Mouse (Mus musculus) kidney, embryonic 14.5 days (tissue): ENCODE measurements around the gene Cd8a. TPM values are rescaled to one million over a fixed set of nuclear protein-coding genes. Genes with fewer than 3 reads are reported as not detected.

Experiments used
- ATAC-seq: fragments of 200-750 bp; cut with Nextera tagmentation; 2 replicates; pipeline ENCODE4 v1.8.0; 2017; ENCODE audit warnings: moderate number of reproducible peaks, mild to moderate bottlenecking, moderate TSS enrichment, moderate library complexity; ENCODE audit not compliant: low FRiP score, low TSS enrichment
- H3K27ac ChIP-seq: fragments of 300-500 bp; sonication (generic); 2 replicates; pipeline ENCODE4 v1.5.1; 2014; ENCODE audit warnings: low read depth, mild to moderate bottlenecking, low read length, moderate library complexity, mixed read lengths
- H3K27me3 ChIP-seq: fragments of 300-500 bp; sonication (generic); 2 replicates; pipeline ENCODE4 v1.6.1; 2014; ENCODE audit warnings: mild to moderate bottlenecking, low read length; ENCODE audit not compliant: control insufficient read depth, insufficient read depth
- H3K36me3 ChIP-seq: fragments of 300-500 bp; sonication (generic); 2 replicates; pipeline ENCODE4 v1.6.1; 2014; ENCODE audit warnings: low read length, mixed read lengths; ENCODE audit not compliant: control insufficient read depth, insufficient read depth
- H3K4me1 ChIP-seq: fragments of 300-500 bp; sonication (generic); 2 replicates; pipeline ENCODE4 v1.6.1; 2014; ENCODE audit warnings: low read length, mixed read lengths; ENCODE audit not compliant: control insufficient read depth, insufficient read depth
- H3K4me2 ChIP-seq: fragments of 300-500 bp; sonication (generic); replicated peaks from 2 replicates; pipeline ENCODE4 v1.6.1; 2014; ENCODE audit warnings: low read depth, mild to moderate bottlenecking, low read length
- H3K4me3 ChIP-seq: fragments of 300-500 bp; sonication (generic); 2 replicates; pipeline ENCODE4 v1.5.1; 2014; ENCODE audit warnings: mild to moderate bottlenecking, low read length
- H3K9ac ChIP-seq: fragments of 300-500 bp; sonication (generic); 2 replicates; pipeline ENCODE4 v1.6.1; 2014; ENCODE audit warnings: low read depth, mild to moderate bottlenecking, low read length, moderate library complexity
- H3K9me3 ChIP-seq: fragments of 300-500 bp; sonication (generic); 2 replicates; pipeline ENCODE4 v1.6.1; 2016; ENCODE audit warnings: low read length; ENCODE audit not compliant: control insufficient read depth
- WGBS: fragments of 180-500 bp; shearing (Covaris S2); extraction: QIAGEN DNeasy Blood & Tissue Kit; methylation state at CpG from one replicate; pipeline ENCODE4 v1.1.7; 2014; 5-methylcytosine and 5-hydroxymethylcytosine counted together
- polyA plus RNA-seq: library from polyadenylated mRNA; unstranded; fragments of >200 nt; fragmentation: Nextera tagmentation; extraction: Ambion mirVana; gene quantifications from 2 replicates; pipeline ENCODE4 v1.2.1, GENCODE M21; 2014

The Cd8a gene
- polyA plus RNA-seq, 1 experiment from 2014 or later, result not detected

GRCm38 (mm10) chr6:71360221-71360620, 13.0 kb upstream of the Cd8a start:
- Histone ChIP-seq H3K4me3 (no peak overlapping the region), H3K9ac (no peak overlapping the region), H3K4me1 (0 out of 2 replicates have a peak, but pooled peaks cover 3% of the 10 kb centered on the region), H3K9me3 (no peaks in the 10 kb centered on the region), H3K4me2 (no peak overlapping the region), H3K36me3 (no peaks in the 10 kb centered on the region), H3K27ac (no peak overlapping the region), H3K27me3 (no peaks in the 10 kb centered on the region)
- 86% methylated on average over 4 of the region's 4 CpGs for WGBS
- no peak for ATAC-seq

GRCm38 (mm10) chr6:71360751-71361150, 12.5 kb upstream of the Cd8a start:
- Histone ChIP-seq H3K9ac (no peak overlapping the region), H3K4me2 (no peak overlapping the region), H3K36me3 (no peaks in the 10 kb centered on the region), H3K27me3 (no peaks in the 10 kb centered on the region), H3K9me3 (no peaks in the 10 kb centered on the region), H3K27ac (no peak overlapping the region), H3K4me1 (0 out of 2 replicates have a peak, but pooled peaks cover 3% of the 10 kb centered on the region), H3K4me3 (no peak overlapping the region)
- 68% methylated on average over 5 of the region's 5 CpGs for WGBS
- ATAC-seq, result no peak

GRCm38 (mm10) chr6:71361156-71361670, 12.0 kb upstream of the Cd8a start:
- 67% methylated on average over 10 of the region's 10 CpGs for WGBS
- Histone ChIP-seq H3K4me1 (0 out of 2 replicates have a peak, but pooled peaks cover 3% of the 10 kb centered on the region), H3K27me3 (no peaks in the 10 kb centered on the region), H3K4me2 (no peak overlapping the region), H3K36me3 (no peaks in the 10 kb centered on the region), H3K4me3 (no peak overlapping the region), H3K27ac (no peak overlapping the region), H3K9me3 (no peaks in the 10 kb centered on the region), H3K9ac (no peak overlapping the region)
- 0 out of 2 replicates have a peak, but pooled peaks have one; percentile 35 for ATAC-seq

- Histone ChIP-seq H3K4me2 (no peak overlapping the region), H3K27ac (no peak overlapping the region), H3K9me3 (no peaks in the 10 kb centered on the region), H3K27me3 (no peaks in the 10 kb centered on the region), H3K9ac (no peak overlapping the region), H3K36me3 (no peaks in the 10 kb centered on the region), H3K4me3 (no peak overlapping the region), H3K4me1 (0 out of 2 replicates have a peak, but pooled peaks cover 3% of the 10 kb centered on the region)
- 80% methylated on average over 2 of the region's 2 CpGs for WGBS
- ATAC-seq, result no peak
Measured at GRCm38 (mm10) chr6:71363995-71364394, 9.2 kb upstream of the Cd8a start.

- no peak overlapping the region for H3K9ac ChIP-seq
- H3K4me2 ChIP-seq, result no peak overlapping the region
- H3K27me3 ChIP-seq, result no peaks in the 10 kb centered on the region
- no peak for ATAC-seq
- H3K4me1 ChIP-seq, result no peaks in the 10 kb centered on the region
- 88% methylated on average over 6 of the region's 6 CpGs for WGBS
- no peak overlapping the region for H3K4me3 ChIP-seq
- no peak overlapping the region for H3K27ac ChIP-seq
- H3K36me3 ChIP-seq, result no peaks in the 10 kb centered on the region
- H3K9me3 ChIP-seq, result no peaks in the 10 kb centered on the region
Measured at GRCm38 (mm10) chr6:71369416-71369815, 3.8 kb upstream of the Cd8a start.

GRCm38 (mm10) chr6:71371085-71371605, 2.1 kb upstream of the Cd8a start:
- Histone ChIP-seq H3K4me3 (no peak overlapping the region), H3K9me3 (no peaks in the 10 kb centered on the region), H3K9ac (no peak overlapping the region), H3K4me1 (no peaks in the 10 kb centered on the region), H3K27ac (no peak overlapping the region), H3K4me2 (no peak overlapping the region), H3K36me3 (no peaks in the 10 kb centered on the region), H3K27me3 (no peaks in the 10 kb centered on the region)
- WGBS, result 80% methylated on average over 5 of the region's 5 CpGs
- ATAC-seq, result no peak

GRCm38 (mm10) chr6:71372041-71372720, 1.0 kb upstream of the Cd8a start:
- Histone ChIP-seq H3K36me3 (no peaks in the 10 kb centered on the region), H3K9me3 (no peaks in the 10 kb centered on the region), H3K4me3 (no peak overlapping the region), H3K4me1 (no peaks in the 10 kb centered on the region), H3K4me2 (no peak overlapping the region), H3K9ac (no peak overlapping the region), H3K27me3 (no peaks in the 10 kb centered on the region), H3K27ac (no peak overlapping the region)
- 87% methylated on average over 5 of the region's 5 CpGs for WGBS
- no peak for ATAC-seq

GRCm38 (mm10) chr6:71374311-71374829, 1.1 kb downstream of the Cd8a start:
- Histone ChIP-seq H3K9ac (no peak overlapping the region), H3K27me3 (no peaks in the 10 kb centered on the region), H3K4me2 (no peak overlapping the region), H3K4me1 (no peaks in the 10 kb centered on the region), H3K36me3 (no peaks in the 10 kb centered on the region), H3K9me3 (no peaks in the 10 kb centered on the region), H3K4me3 (no peak overlapping the region), H3K27ac (no peak overlapping the region)
- no peak for ATAC-seq
- WGBS, result 90% methylated on average over 19 of the region's 19 CpGs

GRCm38 (mm10) chr6:71374921-71375320, 1.7 kb downstream of the Cd8a start:
- Histone ChIP-seq H3K4me3 (no peak overlapping the region), H3K9me3 (no peaks in the 10 kb centered on the region), H3K27me3 (no peaks in the 10 kb centered on the region), H3K27ac (no peak overlapping the region), H3K4me2 (no peak overlapping the region), H3K36me3 (no peaks in the 10 kb centered on the region), H3K4me1 (no peaks in the 10 kb centered on the region), H3K9ac (no peak overlapping the region)
- ATAC-seq, result no peak
- WGBS, result 81% methylated on average over 2 of the region's 2 CpGs
